Mouse (Mus musculus): ENCODE results near the gene Iqsec1.

GRCm38 (mm10) chr6:90950936-90951335, 37.5 kb downstream of the Iqsec1 start:
- no peak for TF ChIP-seq CTCF (conservative IDR thresholded peaks at IDR 0.05; ENCODE audit: low read length)
- no peak for TF ChIP-seq NANOG (IDR thresholded peaks at IDR 0.05; ENCODE audit: borderline replicate concordance, low read length)
- TF ChIP-seq POU5F1 (IDR thresholded peaks at IDR 0.05; ENCODE audit: borderline replicate concordance, low read length), result no peak
